Mouse (Mus musculus): ENCODE data around the gene 4930544G11Rik.

4930544G11Rik gene

GRCm38 (mm10) chr6:65952309-65952708, at the start of gene 4930544G11Rik:
TSS of gene 4930544G11Rik (plus strand) at chr6:65952609.
- CTCF ChIA-PET, result no interaction called here
- POLR2A ChIA-PET, result no interaction called here

GRCm38 (mm10) chr6:65906657-65907182, 45.7 kb upstream of the 4930544G11Rik start:
- CTCF ChIA-PET, result no interaction called here
- POLR2A ChIA-PET, result interaction anchor here in 1 of 4 experiments (1.7 kb wide), 1 partner anchor 109 kb away, joined by 3 read pairs; no protein-coding TSS in a partner anchor

GRCm38 (mm10) chr6:65915421-65915820, 37.0 kb upstream of the 4930544G11Rik start:
- CTCF ChIA-PET, result interaction anchor here in 1 of 4 experiments (0.5 kb wide), 1 partner anchor 13 kb away, joined by 4 read pairs; no protein-coding TSS in a partner anchor
- POLR2A ChIA-PET, result interaction anchor here in 2 of 4 experiments (0.8 to 2.0 kb wide), 2 partner anchors 8 kb away, joined by 3 to 5 read pairs; no protein-coding TSS in a partner anchor

GRCm38 (mm10) chr6:65921703-65922102, 30.7 kb upstream of the 4930544G11Rik start:
- POLR2A ChIA-PET, result no interaction called here
- CTCF ChIA-PET, result no interaction called here

GRCm38 (mm10) chr6:65923501-65924084, 28.8 kb upstream of the 4930544G11Rik start:
- ChIA-PET CTCF (interaction anchor here in 1 of 4 experiments (0.5 kb wide), 1 partner anchor 911 kb away, joined by 5 read pairs; no protein-coding TSS in a partner anchor), POLR2A (interaction anchor here in 2 of 4 experiments (0.6 to 1.8 kb wide), 3 partner anchors 8 to 1006 kb away, joined by 3 to 5 read pairs (median 3); no protein-coding TSS in a partner anchor)

- ChIA-PET POLR2A (interaction anchor here in 1 of 4 experiments (0.7 to 1.4 kb wide), 2 partner anchors 9 to 52 kb away, joined by 3 to 4 read pairs; no protein-coding TSS in a partner anchor), CTCF (no interaction called here)
Observed at GRCm38 (mm10) chr6:65925737-65926333, 26.6 kb upstream of the 4930544G11Rik start.

- POLR2A ChIA-PET, result no interaction called here
- CTCF ChIA-PET, result interaction anchor here in 1 of 4 experiments (0.7 kb wide), 1 partner anchor 257 kb away, joined by 3 read pairs; no protein-coding TSS in a partner anchor
Observed at GRCm38 (mm10) chr6:65930523-65930922, 21.9 kb upstream of the 4930544G11Rik start.

GRCm38 (mm10) chr6:65932776-65933175, 19.6 kb upstream of the 4930544G11Rik start:
- POLR2A ChIA-PET, result interaction anchor here in 2 of 4 experiments (0.8 to 1.6 kb wide), 3 partner anchors 136 to 167 kb away, joined by 3 to 6 read pairs (median 3); partner anchors contain the start of gene Prdm5 (in 1 of the 2)
- CTCF ChIA-PET, result no interaction called here

GRCm38 (mm10) chr6:65933177-65933576, 19.2 kb upstream of the 4930544G11Rik start:
- CTCF ChIA-PET, result no interaction called here
- POLR2A ChIA-PET, result interaction anchor here in 2 of 4 experiments (0.8 to 1.6 kb wide), 3 partner anchors 136 to 168 kb away, joined by 3 to 6 read pairs (median 3); partner anchors contain the start of gene Prdm5 (in 1 of the 2)

GRCm38 (mm10) chr6:65935566-65936281, 16.7 kb upstream of the 4930544G11Rik start:
- POLR2A ChIA-PET, result interaction anchor here in 1 of 4 experiments (1.0 kb wide), 1 partner anchor 13 kb away, joined by 4 read pairs; no protein-coding TSS in a partner anchor
- CTCF ChIA-PET, result no interaction called here

- CTCF ChIA-PET, result no interaction called here
Observed at GRCm38 (mm10) chr6:65950492-65950891, 1.9 kb upstream of the 4930544G11Rik start.

GRCm38 (mm10) chr6:65969386-65970111, 17.1 kb downstream of the 4930544G11Rik start:
- CTCF ChIA-PET, result no interaction called here
- POLR2A ChIA-PET, result no interaction called here

More at GRCm38 (mm10) chr6:65950492-65950891, 1.9 kb upstream of the 4930544G11Rik start:
- POLR2A ChIA-PET, result no interaction called here

GRCm38 (mm10) chr6:65970410-65970809, 18.0 kb downstream of the 4930544G11Rik start:
- POLR2A ChIA-PET, result no interaction called here
- CTCF ChIA-PET, result no interaction called here

- ChIA-PET POLR2A (interaction anchor here in 1 of 4 experiments (0.6 kb wide), 1 partner anchor 16 kb away, joined by 4 read pairs; no protein-coding TSS in a partner anchor), CTCF (no interaction called here)
Observed at GRCm38 (mm10) chr6:65992081-65992480, 39.7 kb downstream of the 4930544G11Rik start.

GRCm38 (mm10) chr6:65998343-65998742, 45.9 kb downstream of the 4930544G11Rik start:
- POLR2A ChIA-PET, result interaction anchor here in 2 of 4 experiments (0.6 to 0.7 kb wide), 2 partner anchors 327 to 463 kb away, joined by 3 read pairs; partner anchors contain the start of gene Ndnf (in 1 of the 2)
- CTCF ChIA-PET, result no interaction called here
